ENCODE assay signal across 8 mouse cellular contexts in the genomic region with DNA sequence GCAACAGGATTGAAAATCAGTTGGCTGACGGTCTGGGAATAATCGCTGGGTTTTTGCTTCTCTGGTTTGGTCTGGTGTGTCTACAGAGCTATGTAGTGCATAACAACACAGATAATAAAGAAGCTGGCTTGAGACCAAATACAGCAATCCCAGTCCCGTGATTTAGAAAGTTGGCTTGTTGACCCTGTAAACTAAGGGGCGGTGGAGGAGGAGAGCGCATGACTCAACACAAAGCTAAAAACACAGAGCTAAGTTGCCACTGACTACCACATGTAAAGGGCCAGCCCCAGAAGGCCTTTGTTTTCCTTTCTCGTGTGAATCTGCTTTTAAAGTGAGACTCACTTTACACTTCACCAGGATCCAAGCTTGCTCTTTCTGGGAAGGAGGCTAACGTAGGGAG. TPM values are rescaled to one million over a fixed set of nuclear protein-coding genes. Genes with fewer than 3 reads are reported as not detected.
DNase-seq lines count a peak whose midpoint lies in the region; ATAC-seq and TF ChIP-seq lines count a peak whose summit lies in the region.

No protein-coding gene starts in this region.

- TF ChIP-seq POLR2A in limb, embryonic 14.5 days (IDR thresholded peaks at IDR 0.05; ENCODE audit: borderline replicate concordance, extremely low read depth, insufficient read depth, insufficient read length): no peak

- no peaks in the 10 kb centered on the region for H3K9me3 ChIP-seq in limb, embryonic 14.5 days (ENCODE audit: control insufficient read depth, low read length)
- no peaks in the 10 kb centered on the region for H3K9me3 ChIP-seq in limb, embryonic 10.5 days (replicated peaks)
- no peaks in the 10 kb centered on the region for H3K9me3 ChIP-seq in hindbrain, embryonic 13.5 days
- H3K9me3 ChIP-seq in lung, embryonic 15.5 days: no peaks in the 10 kb centered on the region
- no peaks in the 10 kb centered on the region for H3K9me3 ChIP-seq in stomach, postnatal 0 days (ENCODE audit: control insufficient read depth, low read length)

- H3K9ac ChIP-seq in limb, embryonic 14.5 days (ENCODE audit: low read depth, low read length, severe bottlenecking): no peak overlapping the region
- no peak overlapping the region for H3K9ac ChIP-seq in hindbrain, embryonic 13.5 days
- no peak overlapping the region for H3K9ac ChIP-seq in lung, embryonic 15.5 days
- H3K9ac ChIP-seq in stomach, postnatal 0 days (ENCODE audit: low read length): no peak overlapping the region

- no peak for TF ChIP-seq CTCF in stomach, postnatal 0 days (IDR thresholded peaks at IDR 0.05; ENCODE audit: low read depth)

- no peak overlapping the region for H3K4me2 ChIP-seq in limb, embryonic 14.5 days (replicated peaks; ENCODE audit: low read depth, low read length, severe bottlenecking)
- no peak overlapping the region for H3K4me2 ChIP-seq in hindbrain, embryonic 13.5 days
- H3K4me2 ChIP-seq in lung, embryonic 15.5 days: peak overlapping the region; percentile 29; the same call in 1 of the 2 replicates
- H3K4me2 ChIP-seq in stomach, postnatal 0 days (replicated peaks; ENCODE audit: low read depth): no peak overlapping the region

- peak; percentile 52 for TF ChIP-seq EP300 in stomach, postnatal 0 days (optimal IDR thresholded peaks at IDR 0.05)

- no peak overlapping the region for H3K4me3 ChIP-seq in limb, embryonic 14.5 days (replicated peaks; ENCODE audit: low read length)
- H3K4me3 ChIP-seq in limb, embryonic 10.5 days: no peak overlapping the region
- no peak overlapping the region for H3K4me3 ChIP-seq in brown adipose tissue, adult 24 weeks (ENCODE audit: insufficient read depth, low read depth, low read length)
- no peak overlapping the region for H3K4me3 ChIP-seq in hindbrain, embryonic 13.5 days
- H3K4me3 ChIP-seq in lung, embryonic 15.5 days: no peak overlapping the region
- no peak overlapping the region for H3K4me3 ChIP-seq in stomach, postnatal 0 days (ENCODE audit: low read depth, low read length)

- no peaks in the 10 kb centered on the region for H3K36me3 ChIP-seq in limb, embryonic 14.5 days (ENCODE audit: control insufficient read depth, insufficient read depth, low read length)
- H3K36me3 ChIP-seq in limb, embryonic 10.5 days: no peaks in the 10 kb centered on the region
- no peaks in the 10 kb centered on the region for H3K36me3 ChIP-seq in hindbrain, embryonic 13.5 days
- H3K36me3 ChIP-seq in lung, embryonic 15.5 days: no peaks in the 10 kb centered on the region
- H3K36me3 ChIP-seq in stomach, postnatal 0 days (ENCODE audit: control insufficient read depth, insufficient read depth, low read length): no peaks in the 10 kb centered on the region

- 38% methylated on average over 7 of the region's 7 CpGs for WGBS in limb, embryonic 14.5 days
- 59% methylated on average over 7 of the region's 7 CpGs for WGBS in limb, embryonic 10.5 days
- 52% methylated on average over 7 of the region's 7 CpGs for WGBS in hindbrain, embryonic 13.5 days
- 18% methylated on average over 7 of the region's 7 CpGs for WGBS in lung, embryonic 15.5 days
- WGBS in stomach, postnatal 0 days: 24% methylated on average over 7 of the region's 7 CpGs

- H3K27me3 ChIP-seq in limb, embryonic 14.5 days (ENCODE audit: control insufficient read depth, insufficient read depth, low read length): no peaks in the 10 kb centered on the region
- no peaks in the 10 kb centered on the region for H3K27me3 ChIP-seq in limb, embryonic 10.5 days (ENCODE audit: low read depth, poor library complexity, severe bottlenecking)
- H3K27me3 ChIP-seq in hindbrain, embryonic 13.5 days: no peaks in the 10 kb centered on the region
- no peaks in the 10 kb centered on the region for H3K27me3 ChIP-seq in lung, embryonic 15.5 days
- H3K27me3 ChIP-seq in stomach, postnatal 0 days (ENCODE audit: control insufficient read depth, insufficient read depth, low read length): no peaks in the 10 kb centered on the region

- DNase-seq in limb, embryonic 14.5 days (ENCODE audit: low spot score): peak; percentile 63
- DNase-seq in limb, embryonic 10.5 days (ENCODE audit: low spot score): no peak
- DNase-seq in stomach, postnatal 0 days (ENCODE audit: low spot score): peak; percentile 68
- no peak for DNase-seq in cerebellum, postnatal 25 days

- peaks cover 9% of the 10 kb centered on the region for H3K4me1 ChIP-seq in limb, embryonic 14.5 days (ENCODE audit: control insufficient read depth, insufficient read depth, low read length)
- peaks cover 10% of the 10 kb centered on the region for H3K4me1 ChIP-seq in limb, embryonic 10.5 days
- H3K4me1 ChIP-seq in brown adipose tissue, adult 24 weeks (ENCODE audit: control insufficient read depth, insufficient read depth, insufficient read length, low read length): peaks cover 7% of the 10 kb centered on the region
- peaks cover 7% of the 10 kb centered on the region for H3K4me1 ChIP-seq in hindbrain, embryonic 13.5 days (replicated peaks)
- H3K4me1 ChIP-seq in lung, embryonic 15.5 days: peaks cover 30% of the 10 kb centered on the region
- no peaks in the 10 kb centered on the region; the same call in 1 of the 2 replicates for H3K4me1 ChIP-seq in stomach, postnatal 0 days (replicated peaks; ENCODE audit: control insufficient read depth, insufficient read depth)

- ATAC-seq in limb, embryonic 14.5 days (ENCODE audit: low FRiP score, low read depth): no peak
- ATAC-seq in hindbrain, embryonic 13.5 days (ENCODE audit: low FRiP score): no peak
- ATAC-seq in lung, embryonic 15.5 days (ENCODE audit: borderline replicate concordance, extremely low read depth, low FRiP score, low TSS enrichment): peak; percentile 15; the same call in 1 of the 2 replicates
- peak; percentile 73 for ATAC-seq in stomach, postnatal 0 days (ENCODE audit: low FRiP score, low TSS enrichment)
- no peak for ATAC-seq in cerebellum, adult (ENCODE audit: insufficient number of reproducible peaks, low FRiP score, low TSS enrichment)

- H3K27ac ChIP-seq in limb, embryonic 14.5 days (replicated peaks; ENCODE audit: low read depth, low read length): peak overlapping the region; percentile 61; the same call in 1 of the 2 replicates
- no peak overlapping the region for H3K27ac ChIP-seq in limb, embryonic 10.5 days
- peak overlapping the region; percentile 85 for H3K27ac ChIP-seq in brown adipose tissue, adult 24 weeks (replicated peaks; ENCODE audit: low read depth, low read length)
- H3K27ac ChIP-seq in hindbrain, embryonic 13.5 days: peak overlapping the region; percentile 25; the same call in 1 of the 2 replicates
- H3K27ac ChIP-seq in lung, embryonic 15.5 days: peak overlapping the region; percentile 95
- peak overlapping the region; percentile 86 for H3K27ac ChIP-seq in stomach, postnatal 0 days (replicated peaks)

RNA-seq across cellular contexts. Expression of a gene that starts 3.5 kb away (rescaled TPM):
- 511 and 533 TPM in 2 replicates for polyA plus RNA-seq in limb, embryonic 14.5 days (2012; rRNA removed)
- polyA plus RNA-seq in limb, embryonic 14.5 days (2014; fragmentation: Nextera tagmentation; extraction: Ambion mirVana): 971 and 997 TPM in 2 replicates
- 219 and 269 TPM in 2 replicates for polyA plus RNA-seq in limb, embryonic 10.5 days (2016; fragmentation: Nextera tagmentation; extraction: Ambion mirVana)
- polyA plus RNA-seq in brown adipose tissue, adult 24 weeks (2012; ENCODE audit: insufficient read depth, insufficient read length, missing spikeins): 1,115 and 1,308 TPM in 2 replicates
- 592 and 627 TPM in 2 replicates for polyA plus RNA-seq in hindbrain, embryonic 13.5 days (2015; fragmentation: Nextera tagmentation; extraction: Ambion mirVana)
- polyA plus RNA-seq in lung, embryonic 15.5 days (2015; fragmentation: Nextera tagmentation; extraction: Ambion mirVana): 797 and 873 TPM in 2 replicates
- polyA plus RNA-seq in stomach, postnatal 0 days (2015; fragmentation: Nextera tagmentation; extraction: Ambion mirVana): 1,381 and 1,408 TPM in 2 replicates

Comparison
In these comparisons a context has a peak if more than half of its experiments do, and no peak if none do; other contexts are left out.
1. DNase-seq: peak in limb, embryonic 14.5 days (single experiment) and stomach, postnatal 0 days (single experiment); none in limb, embryonic 10.5 days (single experiment) and cerebellum, postnatal 25 days (0 of 2).
2. ATAC-seq: peak in lung, embryonic 15.5 days (single experiment) and stomach, postnatal 0 days (single experiment); none in limb, embryonic 14.5 days (single experiment), hindbrain, embryonic 13.5 days (single experiment) and cerebellum, adult (single experiment).